Mouse (Mus musculus): ENCODE results near the gene Bend3. TPM values are rescaled to one million over a fixed set of nuclear protein-coding genes. Genes with fewer than 3 reads are reported as not detected.

The Bend3 gene
- total and polyA plus RNA-seq, 2 experiments from 2014 or later: 1.5 to 10.7 TPM

GRCm38 (mm10) chr10:43502599-43502998 is 24.0 kb downstream of the Bend3 start:
- Histone ChIP-seq H3K9ac (replicated peaks; ENCODE audit: low read length) (no peak overlapping the region), H3K9me3 (ENCODE audit: low read length) (no peaks in the 10 kb centered on the region), H3K27ac (no peak overlapping the region), H3K27me3 (ENCODE audit: insufficient read depth, low read length) (no peaks in the 10 kb centered on the region), H3K4me2 (ENCODE audit: low read depth, low read length) (no peak overlapping the region), H3K4me3 (ENCODE audit: low read length) (no peak overlapping the region), H3K4me1 (ENCODE audit: insufficient read depth, low read length) (no peaks in the 10 kb centered on the region), H3K36me3 (ENCODE audit: insufficient read depth, low read length) (0 out of 2 replicates have a peak, but pooled peaks cover 5% of the 10 kb centered on the region)
- peak; percentile 63 for DNase-seq (ENCODE audit: low spot score)
- TF ChIP-seq CTCF (IDR thresholded peaks at IDR 0.05; ENCODE audit: low read depth): no peak
- peak; percentile 72 for ATAC-seq
- WGBS: 68% methylated on average over 4 of the region's 4 CpGs

GRCm38 (mm10) chr10:43504291-43504690 is 25.7 kb downstream of the Bend3 start:
- no peak for DNase-seq (ENCODE audit: low spot score)
- no peak for TF ChIP-seq CTCF (IDR thresholded peaks at IDR 0.05; ENCODE audit: low read depth)
- Histone ChIP-seq H3K9me3 (ENCODE audit: low read length) (no peaks in the 10 kb centered on the region), H3K9ac (replicated peaks; ENCODE audit: low read length) (no peak overlapping the region), H3K4me3 (ENCODE audit: low read length) (no peak overlapping the region), H3K4me1 (ENCODE audit: insufficient read depth, low read length) (no peaks in the 10 kb centered on the region), H3K36me3 (ENCODE audit: insufficient read depth, low read length) (0 out of 2 replicates have a peak, but pooled peaks cover 4% of the 10 kb centered on the region), H3K27me3 (ENCODE audit: insufficient read depth, low read length) (no peaks in the 10 kb centered on the region), H3K4me2 (ENCODE audit: low read depth, low read length) (no peak overlapping the region), H3K27ac (no peak overlapping the region)
- WGBS: 89% methylated on average over 1 of the region's 1 CpGs
- ATAC-seq: no peak

DNA sequence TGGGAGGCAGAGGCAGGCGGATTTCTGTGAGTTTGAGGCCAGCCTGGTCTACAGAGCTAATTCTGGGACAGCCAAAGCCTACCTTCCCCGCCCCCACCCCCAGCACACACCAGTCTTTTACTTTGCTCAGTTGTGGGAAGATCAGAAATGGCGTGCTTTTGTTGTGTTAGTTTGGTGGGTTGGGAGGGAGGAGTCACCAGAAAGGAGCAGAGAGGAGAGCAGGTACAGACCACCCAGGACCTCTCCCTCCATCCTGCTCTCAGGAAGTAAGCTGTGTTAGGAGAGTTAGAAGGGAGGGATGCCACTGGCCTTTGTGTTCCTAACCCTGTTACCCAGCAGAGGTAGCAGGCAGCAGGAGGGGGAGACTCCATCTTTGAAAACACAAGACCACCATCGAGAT is 28.4 kb downstream of the Bend3 start:
- Histone ChIP-seq H3K4me1 (ENCODE audit: insufficient read depth, low read length) (no peaks in the 10 kb centered on the region), H3K27ac (no peak overlapping the region), H3K9ac (replicated peaks; ENCODE audit: low read length) (no peak overlapping the region), H3K4me3 (ENCODE audit: low read length) (no peak overlapping the region), H3K4me2 (ENCODE audit: low read depth, low read length) (no peak overlapping the region), H3K36me3 (ENCODE audit: insufficient read depth, low read length) (peaks cover 18% of the 10 kb centered on the region), H3K27me3 (ENCODE audit: insufficient read depth, low read length) (no peaks in the 10 kb centered on the region), H3K9me3 (ENCODE audit: low read length) (no peaks in the 10 kb centered on the region)
- no peak for TF ChIP-seq CTCF (IDR thresholded peaks at IDR 0.05; ENCODE audit: low read depth)
- 75% methylated on average over 4 of the region's 4 CpGs for WGBS
- ATAC-seq (no peak), DNase-seq (ENCODE audit: low spot score) (no peak)

DNA sequence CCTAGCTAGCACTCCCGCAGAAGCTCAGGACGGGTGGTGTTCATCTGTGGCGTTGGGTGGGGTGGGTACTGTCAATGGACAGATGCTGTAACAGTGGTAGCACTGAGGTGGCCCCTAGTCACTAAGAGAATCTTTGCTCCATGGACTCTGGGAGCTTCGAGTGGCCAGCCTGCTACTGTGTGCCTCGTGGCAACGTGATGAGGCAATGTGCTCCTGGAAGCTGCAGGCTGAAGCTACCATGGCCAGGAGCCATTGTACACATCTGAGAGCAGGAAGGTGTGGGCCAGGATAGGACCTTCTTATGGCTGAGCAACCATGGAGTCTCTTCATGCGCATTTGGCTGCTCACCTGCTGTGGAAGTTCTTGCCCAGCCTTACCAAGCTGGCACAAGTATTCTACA is 30.6 kb downstream of the Bend3 start:
- DNase-seq (ENCODE audit: low spot score): no peak
- ATAC-seq: no peak
- Histone ChIP-seq H3K27me3 (ENCODE audit: insufficient read depth, low read length) (no peaks in the 10 kb centered on the region), H3K4me3 (ENCODE audit: low read length) (no peak overlapping the region), H3K9ac (replicated peaks; ENCODE audit: low read length) (no peak overlapping the region), H3K27ac (no peak overlapping the region), H3K36me3 (ENCODE audit: insufficient read depth, low read length) (peaks cover 18% of the 10 kb centered on the region), H3K4me2 (ENCODE audit: low read depth, low read length) (no peak overlapping the region), H3K4me1 (ENCODE audit: insufficient read depth, low read length) (no peaks in the 10 kb centered on the region), H3K9me3 (ENCODE audit: low read length) (no peaks in the 10 kb centered on the region)
- TF ChIP-seq CTCF (IDR thresholded peaks at IDR 0.05; ENCODE audit: low read depth): no peak
- WGBS: 95% methylated on average over 7 of the region's 7 CpGs

GRCm38 (mm10) chr10:43512976-43513375 is 34.3 kb downstream of the Bend3 start:
- ATAC-seq (no peak), DNase-seq (ENCODE audit: low spot score) (no peak)
- Histone ChIP-seq H3K27ac (no peak overlapping the region), H3K27me3 (ENCODE audit: insufficient read depth, low read length) (no peaks in the 10 kb centered on the region), H3K4me3 (ENCODE audit: low read length) (no peak overlapping the region), H3K9me3 (ENCODE audit: low read length) (no peaks in the 10 kb centered on the region), H3K9ac (replicated peaks; ENCODE audit: low read length) (no peak overlapping the region), H3K36me3 (ENCODE audit: insufficient read depth, low read length) (peaks cover 18% of the 10 kb centered on the region), H3K4me2 (ENCODE audit: low read depth, low read length) (no peak overlapping the region), H3K4me1 (ENCODE audit: insufficient read depth, low read length) (no peaks in the 10 kb centered on the region)
- WGBS: 96% methylated on average over 10 of the region's 10 CpGs
- TF ChIP-seq CTCF (IDR thresholded peaks at IDR 0.05; ENCODE audit: low read depth): no peak

- no peak for DNase-seq (ENCODE audit: low spot score)
- 0 out of 2 replicates have a peak, but pooled peaks have one; percentile 32 for ATAC-seq
- Histone ChIP-seq H3K9me3 (ENCODE audit: low read length) (no peaks in the 10 kb centered on the region), H3K27me3 (ENCODE audit: insufficient read depth, low read length) (no peaks in the 10 kb centered on the region), H3K9ac (replicated peaks; ENCODE audit: low read length) (no peak overlapping the region), H3K4me3 (ENCODE audit: low read length) (no peak overlapping the region), H3K4me2 (ENCODE audit: low read depth, low read length) (no peak overlapping the region), H3K36me3 (ENCODE audit: insufficient read depth, low read length) (no peaks in the 10 kb centered on the region), H3K4me1 (ENCODE audit: insufficient read depth, low read length) (no peaks in the 10 kb centered on the region), H3K27ac (no peak overlapping the region)
- WGBS: 74% methylated on average over 6 of the region's 6 CpGs
- TF ChIP-seq CTCF (IDR thresholded peaks at IDR 0.05; ENCODE audit: low read depth): no peak
Measured at GRCm38 (mm10) chr10:43516992-43517660, 38.5 kb downstream of the Bend3 start.

DNA sequence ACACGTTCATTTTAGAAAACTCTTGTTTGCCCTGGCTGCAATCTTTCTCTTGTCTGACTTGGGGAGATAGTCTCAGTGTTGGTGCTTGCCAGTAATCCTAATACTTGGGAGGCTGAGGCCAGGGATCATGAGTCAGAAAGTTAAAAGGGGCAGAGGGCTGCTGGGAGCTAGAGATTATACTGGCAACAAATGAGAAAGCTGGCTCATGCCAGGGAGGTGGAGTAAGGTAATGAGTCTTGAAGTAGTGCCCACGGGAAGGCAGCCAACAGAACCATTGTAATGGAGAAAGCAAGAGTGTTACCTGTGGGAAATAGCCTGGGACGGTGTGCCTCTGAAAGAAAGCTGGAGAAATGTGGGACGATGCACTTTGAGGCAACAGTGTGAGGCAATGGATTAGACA is 39.2 kb downstream of the Bend3 start:
- no peaks in the 10 kb centered on the region for H3K27me3 ChIP-seq (ENCODE audit: insufficient read depth, low read length)
- WGBS: 51% methylated on average over 4 of the region's 4 CpGs
- no peak for TF ChIP-seq CTCF (IDR thresholded peaks at IDR 0.05; ENCODE audit: low read depth)
- no peak overlapping the region for H3K9ac ChIP-seq (replicated peaks; ENCODE audit: low read length)
- no peaks in the 10 kb centered on the region for H3K9me3 ChIP-seq (ENCODE audit: low read length)
- no peaks in the 10 kb centered on the region for H3K36me3 ChIP-seq (ENCODE audit: insufficient read depth, low read length)
- no peaks in the 10 kb centered on the region for H3K4me1 ChIP-seq (ENCODE audit: insufficient read depth, low read length)
- H3K27ac ChIP-seq: no peak overlapping the region
- DNase-seq (ENCODE audit: low spot score) (peak; percentile 34), ATAC-seq (0 out of 2 replicates have a peak, but pooled peaks have one; percentile 12)
- no peak overlapping the region for H3K4me3 ChIP-seq (ENCODE audit: low read length)
- no peak overlapping the region for H3K4me2 ChIP-seq (ENCODE audit: low read depth, low read length)

Measured in hindbrain, postnatal 0 days (tissue).